Mouse (Mus musculus): ENCODE results near the gene Dennd6b. TPM values are rescaled to one million over a fixed set of nuclear protein-coding genes. Genes with fewer than 3 reads are reported as not detected.

Dennd6b gene
- total and polyA plus RNA-seq, 3 experiments, result 6.1 to 11.4 TPM; not detected in 1

- Histone ChIP-seq H3K79me2 (ENCODE audit: control insufficient read depth, insufficient read depth, low read length, poor library complexity) (no peaks in the 10 kb centered on the region), H3K36me3 (ENCODE audit: control insufficient read depth in 1 of 2, insufficient read depth in 2 of 2, low read length in 2 of 2) (no peaks in the 10 kb centered on the region), H3K27ac (ENCODE audit: control insufficient read depth, low read depth, low read length) (no peak overlapping the region), H3K4me3 (ENCODE audit: control insufficient read depth in 1 of 2, insufficient read depth in 1 of 2, low read depth in 2 of 2, low read length in 2 of 2) (no peak overlapping the region), H3K4me1 (ENCODE audit: control insufficient read depth in 1 of 2, insufficient read depth in 2 of 2, low read length in 2 of 2) (no peaks in the 10 kb centered on the region), H3K9me3 (replicated peaks; ENCODE audit: insufficient read depth, low read length) (no peaks in the 10 kb centered on the region), H3K9ac (ENCODE audit: control insufficient read depth, low read depth, low read length, poor library complexity, severe bottlenecking) (no peak overlapping the region), H3K27me3 (ENCODE audit: control insufficient read depth in 1 of 2, insufficient read depth in 2 of 2, low read length in 2 of 2) (no peaks in the 10 kb centered on the region; a peak in 1 of 4 replicates)
- no peak for TF ChIP-seq TCF12 (IDR thresholded peaks at IDR 0.05; ENCODE audit: low read depth, low read length)
- no peak for DNase-seq (ENCODE audit: low read depth, low spot score)
Measured at GRCm38 (mm10) chr15:89138531-89138930, 57.8 kb downstream of the Dennd6b start.

GRCm38 (mm10) chr15:89138046-89138405, 58.3 kb downstream of the Dennd6b start:
- Histone ChIP-seq H3K27me3 (ENCODE audit: control insufficient read depth in 1 of 2, insufficient read depth in 2 of 2, low read length in 2 of 2) (no peaks in the 10 kb centered on the region; a peak in 1 of 4 replicates), H3K9me3 (replicated peaks; ENCODE audit: insufficient read depth, low read length) (no peaks in the 10 kb centered on the region), H3K79me2 (ENCODE audit: control insufficient read depth, insufficient read depth, low read length, poor library complexity) (no peaks in the 10 kb centered on the region), H3K4me3 (ENCODE audit: control insufficient read depth in 1 of 2, insufficient read depth in 1 of 2, low read depth in 2 of 2, low read length in 2 of 2) (no peak overlapping the region), H3K27ac (ENCODE audit: control insufficient read depth, low read depth, low read length) (no peak overlapping the region), H3K4me1 (ENCODE audit: control insufficient read depth in 1 of 2, insufficient read depth in 2 of 2, low read length in 2 of 2) (no peaks in the 10 kb centered on the region), H3K36me3 (ENCODE audit: control insufficient read depth in 1 of 2, insufficient read depth in 2 of 2, low read length in 2 of 2) (no peaks in the 10 kb centered on the region), H3K9ac (ENCODE audit: control insufficient read depth, low read depth, low read length, poor library complexity, severe bottlenecking) (no peak overlapping the region)
- no peak for TF ChIP-seq USF1 (IDR thresholded peaks at IDR 0.05; ENCODE audit: low read depth, low read length)
- TF ChIP-seq ZC3H11A (IDR thresholded peaks at IDR 0.05; ENCODE audit: low read depth, low read length), result no peak
- no peak for TF ChIP-seq MAZ (IDR thresholded peaks at IDR 0.05; ENCODE audit: low read depth, low read length)
- no peak for TF ChIP-seq NRF1 (IDR thresholded peaks at IDR 0.05; ENCODE audit: insufficient read depth, low read depth, low read length, poor library complexity, severe bottlenecking)
- TF ChIP-seq MEF2A (IDR thresholded peaks at IDR 0.05; ENCODE audit: extremely low read depth, insufficient replicate concordance, low read depth, low read length, poor library complexity, severe bottlenecking), result no peak
- no peak for DNase-seq (ENCODE audit: low read depth, low spot score)

DNA sequence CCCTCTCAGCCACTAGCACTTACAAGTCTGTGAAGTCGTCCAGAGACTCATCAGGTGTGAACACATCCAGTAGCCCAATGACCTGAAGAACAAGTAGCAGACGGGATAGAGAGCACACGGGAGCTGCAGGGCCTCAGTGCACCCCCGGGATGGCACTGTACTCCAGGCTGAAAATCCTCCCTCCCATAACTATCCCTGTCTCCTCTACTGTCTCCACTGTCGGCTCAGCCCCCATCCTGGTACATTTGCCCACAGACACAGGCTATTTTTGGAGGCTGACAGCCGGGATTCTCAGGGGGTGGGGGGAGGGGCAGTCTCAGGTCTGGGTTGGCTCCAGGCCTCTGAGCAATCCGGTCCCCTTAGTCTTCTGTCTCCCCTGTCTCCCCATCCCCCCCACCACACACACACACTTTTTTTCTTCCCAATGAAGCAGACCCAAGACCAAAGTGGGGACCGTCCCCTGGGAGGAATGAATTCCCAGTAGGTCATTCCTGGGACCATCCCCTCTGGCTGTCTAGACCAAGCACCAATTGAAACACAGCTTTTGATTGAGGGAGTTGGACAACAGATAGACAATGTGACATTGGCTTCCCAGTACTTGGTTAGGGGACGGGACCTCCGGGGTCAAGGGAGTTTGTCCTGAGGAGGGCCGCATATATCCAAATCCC, 58.8 kb downstream of the Dennd6b start:
- Histone ChIP-seq H3K4me3 (ENCODE audit: control insufficient read depth in 1 of 2, insufficient read depth in 1 of 2, low read depth in 2 of 2, low read length in 2 of 2) (no peak overlapping the region), H3K36me3 (ENCODE audit: control insufficient read depth in 1 of 2, insufficient read depth in 2 of 2, low read length in 2 of 2) (no peaks in the 10 kb centered on the region), H3K79me2 (ENCODE audit: control insufficient read depth, insufficient read depth, low read length, poor library complexity) (no peaks in the 10 kb centered on the region), H3K4me1 (ENCODE audit: control insufficient read depth in 1 of 2, insufficient read depth in 2 of 2, low read length in 2 of 2) (no peaks in the 10 kb centered on the region), H3K27me3 (ENCODE audit: control insufficient read depth in 1 of 2, insufficient read depth in 2 of 2, low read length in 2 of 2) (no peaks in the 10 kb centered on the region; a peak in 1 of 4 replicates), H3K9ac (ENCODE audit: control insufficient read depth, low read depth, low read length, poor library complexity, severe bottlenecking) (no peak overlapping the region), H3K9me3 (replicated peaks; ENCODE audit: insufficient read depth, low read length) (no peaks in the 10 kb centered on the region), H3K27ac (ENCODE audit: control insufficient read depth, low read depth, low read length) (no peak overlapping the region)
- TF ChIP-seq POLR2AphosphoS2 (IDR thresholded peaks at IDR 0.05; ENCODE audit: low read length), result no peak
- no peak for DNase-seq (ENCODE audit: low read depth, low spot score)

All from MEL (cell line).